Mouse (Mus musculus): Measurements from ENCODE around the gene Gm17190. TPM values are rescaled to one million over a fixed set of nuclear protein-coding genes. Genes with fewer than 3 reads are reported as not detected.
A peak's percentile ranks its signal among the peaks of the same experiment; 100 is the strongest.
"Not testable (repeated sequence)": the region's sequence is repeated elsewhere in the genome, so short reads cannot be mapped to it uniquely, and the experiment has no call there.

Gm17190 gene
- not detected in 2 replicates for total RNA-seq (2021)
- long read RNA-seq = 0 reads

- not testable (repeated sequence) for DNase-seq
These were observed at the start of gene Gm17190 for GRCm38 (mm10) chr13:96081754-96082153. TSS of gene Gm17190 (plus strand) at chr13:96082054.

- DNase-seq = no peak
These were observed 42.3 kb upstream of the Gm17190 start for GRCm38 (mm10) chr13:96039536-96039935.

- DNase-seq = no peak
These were observed 41.4 kb upstream of the Gm17190 start for GRCm38 (mm10) chr13:96040275-96041042.

GRCm38 (mm10) chr13:96045396-96045795, 36.5 kb upstream of the Gm17190 start:
- no peak for DNase-seq

- no peak for DNase-seq
These were observed 29.1 kb upstream of the Gm17190 start for GRCm38 (mm10) chr13:96052755-96053154.

- peak; percentile 4 for DNase-seq
These were observed 8.3 kb upstream of the Gm17190 start for GRCm38 (mm10) chr13:96073555-96073954.

GRCm38 (mm10) chr13:96081276-96081675, 578 bp upstream of the Gm17190 start, which contains the start of gene Gm20075:
TSS of gene Gm20075 (minus strand) at chr13:96081376.
- not testable (repeated sequence) for DNase-seq

- no peak for DNase-seq
These were observed 3.9 kb downstream of the Gm17190 start for GRCm38 (mm10) chr13:96085581-96086302.

- DNase-seq = no peak
These were observed 9.1 kb downstream of the Gm17190 start for GRCm38 (mm10) chr13:96090929-96091328.

- no peak for DNase-seq
These were observed 24.5 kb downstream of the Gm17190 start for GRCm38 (mm10) chr13:96106367-96106766.

GRCm38 (mm10) chr13:96110767-96111166, 28.9 kb downstream of the Gm17190 start:
- DNase-seq = no peak

GRCm38 (mm10) chr13:96112711-96113110, 30.9 kb downstream of the Gm17190 start:
- no peak for DNase-seq

GRCm38 (mm10) chr13:96125011-96125410, 43.2 kb downstream of the Gm17190 start:
- DNase-seq = no peak

GRCm38 (mm10) chr13:96126669-96127068, 44.8 kb downstream of the Gm17190 start:
- DNase-seq = no peak

- DNase-seq = no peak
These were observed 47.2 kb downstream of the Gm17190 start for GRCm38 (mm10) chr13:96129081-96129480.

- DNase-seq = peak; percentile 24
These were observed 49.2 kb downstream of the Gm17190 start for GRCm38 (mm10) chr13:96131050-96131449.

- no peak for DNase-seq
These were observed 50.1 kb downstream of the Gm17190 start for GRCm38 (mm10) chr13:96131911-96132310.

- DNase-seq = peak; percentile 49
These were observed 50.6 kb downstream of the Gm17190 start, which contains the start of gene Sv2c for GRCm38 (mm10) chr13:96132401-96132816. TSS of gene Sv2c (minus strand) at chr13:96132577.

Other genes starting within 250 kb of the Gm17190 start
- 147 and 157 TPM in 2 replicates for gene Iqgap2, start 190.1 kb upstream of the Gm17190 start, total RNA-seq (2021)
- gene Gm20075, start 678 bp upstream of the Gm17190 start, total RNA-seq (2021) = 19.6 and 24.7 TPM in 2 replicates
- 1.4 TPM in 2 replicates for gene Sv2c, start 50.5 kb downstream of the Gm17190 start, total RNA-seq (2021)

Measured in adrenal gland, postnatal 25 days (tissue).